Comparison of ENCODE assay signal across 9 mouse cellular contexts in the genomic region with DNA sequence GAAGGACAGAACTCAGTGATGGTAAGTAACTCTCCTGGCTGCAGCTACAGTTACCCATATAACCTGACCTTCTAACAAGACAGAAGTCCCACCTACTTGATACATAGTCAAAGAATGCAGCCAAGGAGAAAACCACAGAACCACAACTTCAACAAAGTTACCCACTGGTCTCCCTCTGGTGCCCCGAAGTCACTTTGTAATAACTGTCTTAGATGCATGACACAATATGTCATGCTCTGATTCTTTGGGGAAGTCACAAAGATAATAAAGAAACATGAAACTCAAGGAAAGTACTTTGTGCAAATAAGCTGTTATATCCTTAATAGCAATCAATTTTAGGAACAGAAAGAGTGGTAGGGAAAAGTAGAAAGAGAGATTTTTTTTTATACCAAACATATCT. TPM values are rescaled to one million over a fixed set of nuclear protein-coding genes. Genes with fewer than 3 reads are reported as not detected.
DNase-seq lines count a peak whose midpoint lies in the region; ATAC-seq lines count a peak whose summit lies in the region.
"Had no signal": no experiment of that assay in that cellular context is flagged by ENCODE, and none has a peak within 500 bp of the region (broad histone marks: within the 10 kb centered on the region; RNA-seq: fewer than 3 reads in every experiment).

No protein-coding gene starts in this region.

- no peak overlapping the region for H3K4me3 ChIP-seq in intestine, embryonic 14.5 days (ENCODE audit: low read depth, low read length)
- no peak overlapping the region for H3K4me3 ChIP-seq in intestine, embryonic 15.5 days (replicated peaks)

- H3K4me2 ChIP-seq in intestine, embryonic 14.5 days (ENCODE audit: low read length), result 0 out of 2 replicates have a peak overlapping the region, but pooled peaks have one; percentile 20
- H3K4me2 ChIP-seq in intestine, embryonic 15.5 days (replicated peaks), result no peak overlapping the region

- H3K27ac ChIP-seq in intestine, embryonic 14.5 days (ENCODE audit: low read depth), result no peak overlapping the region
- no peak overlapping the region for H3K27ac ChIP-seq in intestine, embryonic 15.5 days

- peaks cover 10% of the 10 kb centered on the region; the same call in 1 of the 2 replicates for H3K36me3 ChIP-seq in intestine, embryonic 14.5 days (ENCODE audit: control insufficient read depth, insufficient read depth, low read length)
- no peaks in the 10 kb centered on the region for H3K36me3 ChIP-seq in intestine, embryonic 15.5 days

- H3K4me1 ChIP-seq in intestine, embryonic 14.5 days (replicated peaks; ENCODE audit: control insufficient read depth, insufficient read depth, low read length), result peaks cover 25% of the 10 kb centered on the region
- H3K4me1 ChIP-seq in intestine, embryonic 15.5 days (replicated peaks), result peaks cover 24% of the 10 kb centered on the region

- H3K9me3 ChIP-seq in intestine, embryonic 14.5 days (ENCODE audit: control insufficient read depth, low read length), result no peaks in the 10 kb centered on the region
- no peaks in the 10 kb centered on the region for H3K9me3 ChIP-seq in intestine, embryonic 15.5 days

- 84% methylated on average over 1 of the region's 1 CpGs for WGBS in intestine, embryonic 14.5 days
- 81% methylated on average over 1 of the region's 1 CpGs for WGBS in intestine, embryonic 15.5 days

- ATAC-seq in intestine, embryonic 14.5 days (replicated peaks; ENCODE audit: low FRiP score, low TSS enrichment, low read depth), result no peak
- ATAC-seq in intestine, embryonic 15.5 days, result no peak
- ATAC-seq in megakaryocyte progenitor cell, adult 5-6 weeks (replicated peaks; ENCODE audit: poor library complexity), result peak; percentile 15; the same call in 1 of the 2 replicates

- no peak overlapping the region for H3K9ac ChIP-seq in intestine, embryonic 14.5 days (ENCODE audit: low read length)
- H3K9ac ChIP-seq in intestine, embryonic 15.5 days, result no peak overlapping the region

- no peaks in the 10 kb centered on the region for H3K27me3 ChIP-seq in intestine, embryonic 14.5 days (replicated peaks; ENCODE audit: control insufficient read depth, insufficient read depth, low read length)
- no peaks in the 10 kb centered on the region for H3K27me3 ChIP-seq in intestine, embryonic 15.5 days (replicated peaks)

- DNase-seq in intestine, embryonic 14.5 days (ENCODE audit: low spot score), result no peak
- DNase-seq in 3T3-L1 (ENCODE audit: low read depth, low spot score), result peak; percentile 64
- peak; percentile 53 for DNase-seq in MEL-GATA-1-ER (ENCODE audit: extremely low read depth, low read depth)
- DNase-seq in adrenal gland, adult (ENCODE audit: inconsistent age in 2 of 2, low spot score in 1 of 2), result no peak
- DNase-seq in adrenal gland, adult 2 months, result no peak
- DNase-seq in yolk sac, embryonic 10.5 days (ENCODE audit: low spot score), result no peak
- DNase-seq: kidney, adult 9 months had no signal

RNA-seq across cellular contexts. Expression of gene Vps26b, which starts 3.2 kb away (rescaled TPM):
- polyA plus RNA-seq in intestine, embryonic 14.5 days (2014; fragmentation: Nextera tagmentation; extraction: Ambion mirVana), result 35.9 and 36.4 TPM in 2 replicates
- 30.9 and 32.3 TPM in 2 replicates for polyA plus RNA-seq in intestine, embryonic 15.5 days (2015; fragmentation: Nextera tagmentation; extraction: Ambion mirVana)
- total RNA-seq in megakaryocyte progenitor cell, adult 5-6 weeks (2015), result 47.7 and 55.6 TPM in 2 replicates
- total RNA-seq in megakaryocyte progenitor cell, adult 5-6 weeks (2017), result 40.1 and 44.7 TPM in 2 replicates
- total RNA-seq in adrenal gland, adult 2 months (2021), result 10 to 100 TPM; 34.4 to 38.0 TPM
- polyA plus RNA-seq in adrenal gland, adult 2 months (2012; rRNA removed), result 46.6 and 51.2 TPM in 2 replicates

RNA-seq across cellular contexts. Expression of gene Ncapd3, which starts 3.3 kb away (rescaled TPM):
- polyA plus RNA-seq in intestine, embryonic 14.5 days (2014; fragmentation: Nextera tagmentation; extraction: Ambion mirVana), result 32.7 and 36.4 TPM in 2 replicates
- 23.7 and 25.9 TPM in 2 replicates for polyA plus RNA-seq in intestine, embryonic 15.5 days (2015; fragmentation: Nextera tagmentation; extraction: Ambion mirVana)
- 70.8 and 82.6 TPM in 2 replicates for total RNA-seq in megakaryocyte progenitor cell, adult 5-6 weeks (2015)
- total RNA-seq in megakaryocyte progenitor cell, adult 5-6 weeks (2017), result 38.8 and 39.2 TPM in 2 replicates
- 10 to 100 TPM; 10.9 to 12.2 TPM for total RNA-seq in adrenal gland, adult 2 months (2021)
- 12.1 and 13.5 TPM in 2 replicates for polyA plus RNA-seq in adrenal gland, adult 2 months (2012; rRNA removed)

RNA-seq across cellular contexts. Expression of gene Thyn1, which starts 27.2 kb away (rescaled TPM):
- polyA plus RNA-seq in intestine, embryonic 14.5 days (2014; fragmentation: Nextera tagmentation; extraction: Ambion mirVana), result 167 and 170 TPM in 2 replicates
- 148 and 154 TPM in 2 replicates for polyA plus RNA-seq in intestine, embryonic 15.5 days (2015; fragmentation: Nextera tagmentation; extraction: Ambion mirVana)
- total RNA-seq in megakaryocyte progenitor cell, adult 5-6 weeks (2015), result 130 and 154 TPM in 2 replicates
- 122 and 128 TPM in 2 replicates for total RNA-seq in megakaryocyte progenitor cell, adult 5-6 weeks (2017)
- 10 to 100 TPM; 40.0 to 44.9 TPM for total RNA-seq in adrenal gland, adult 2 months (2021)
- polyA plus RNA-seq in adrenal gland, adult 2 months (2012; rRNA removed), result 2.6 and 3.0 TPM in 2 replicates

RNA-seq across cellular contexts. Expression of gene Acad8, which starts 27.3 kb away (rescaled TPM):
- 33.3 and 35.9 TPM in 2 replicates for polyA plus RNA-seq in intestine, embryonic 14.5 days (2014; fragmentation: Nextera tagmentation; extraction: Ambion mirVana)
- 34.7 and 36.6 TPM in 2 replicates for polyA plus RNA-seq in intestine, embryonic 15.5 days (2015; fragmentation: Nextera tagmentation; extraction: Ambion mirVana)
- 19.6 and 24.6 TPM in 2 replicates for total RNA-seq in megakaryocyte progenitor cell, adult 5-6 weeks (2015)
- total RNA-seq in megakaryocyte progenitor cell, adult 5-6 weeks (2017), result 19.9 and 26.3 TPM in 2 replicates
- 10 to 100 TPM; 54.2 to 69.9 TPM for total RNA-seq in adrenal gland, adult 2 months (2021)
- polyA plus RNA-seq in adrenal gland, adult 2 months (2012; rRNA removed), result 13.3 and 15.9 TPM in 2 replicates

Comparison
In these comparisons a context has a peak if more than half of its experiments do, and no peak if none do; other contexts are left out.
1. DNase-seq: peak in 3T3-L1 (single experiment) and MEL-GATA-1-ER (single experiment); none in intestine, embryonic 14.5 days (single experiment), adrenal gland, adult (0 of 2), adrenal gland, adult 2 months (single experiment) and yolk sac, embryonic 10.5 days (single experiment).
2. RNA of gene Thyn1, which starts 27.2 kb away (polyA plus RNA-seq): 167 to 170 TPM in intestine, embryonic 14.5 days and 148 to 154 TPM in intestine, embryonic 15.5 days; 2.6 to 3.0 TPM in adrenal gland, adult 2 months; every median in the first group is over 10 times any median in the second.